Mouse (Mus musculus): ENCODE measurements around the gene Cklf. TPM values are rescaled to one million over a fixed set of nuclear protein-coding genes. Genes with fewer than 3 reads are reported as not detected.

The Cklf gene
- polyA plus RNA-seq (2014; fragmentation: Illumina TruSeq; extraction: RNeasy Lipid Tissue Mini Kit (QIAGEN cat#74804); ENCODE audit: low read depth, low replicate concordance) = 27.2 TPM

DNA sequence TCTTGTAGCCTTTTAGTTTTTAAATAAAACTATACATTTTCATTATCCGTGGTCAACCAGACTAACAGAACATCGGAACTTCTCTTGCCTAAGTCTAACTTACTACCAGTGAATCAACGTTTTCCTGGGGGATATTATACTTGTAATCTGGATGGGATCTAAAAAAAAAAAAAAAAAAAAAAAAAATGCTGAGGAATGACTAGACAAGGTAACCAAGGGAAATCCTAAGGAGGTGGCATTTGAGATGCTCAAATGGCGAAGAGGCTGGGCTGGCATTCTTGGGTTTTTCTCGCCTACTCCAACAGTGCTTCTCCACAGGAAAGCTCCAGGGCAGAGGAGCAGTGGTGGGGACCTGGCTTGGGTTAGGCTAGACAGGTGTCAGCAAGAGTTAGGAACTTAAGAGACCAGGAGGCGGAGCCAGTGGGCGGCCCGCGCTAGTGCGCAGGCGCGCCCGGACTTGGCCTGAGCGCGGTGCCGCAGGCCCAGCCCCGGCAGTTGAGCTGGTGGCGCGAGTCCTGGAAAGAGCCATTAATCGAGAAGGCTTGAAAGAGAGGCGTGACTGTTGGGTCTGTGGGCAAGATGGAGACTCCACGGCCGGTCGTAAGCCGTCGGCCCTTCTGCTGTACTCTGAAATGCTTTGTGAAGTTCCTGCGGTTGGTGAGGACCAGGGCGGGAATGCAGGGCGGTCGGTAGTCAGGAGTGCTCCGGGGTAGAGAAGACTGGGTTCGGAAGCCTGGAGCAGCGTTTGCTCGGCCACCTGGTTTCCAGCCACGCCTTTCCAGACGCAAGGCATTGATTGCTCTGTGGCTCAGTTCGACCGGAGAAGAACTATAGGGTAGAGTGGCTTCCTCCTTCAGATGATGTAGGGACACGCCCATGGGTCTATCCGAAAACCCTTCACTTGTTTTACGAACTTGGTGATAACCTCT is at the start of gene Cklf:
TSS of gene Cklf (plus strand) at position 423 of the 929 bp plus-strand sequence.

DNA sequence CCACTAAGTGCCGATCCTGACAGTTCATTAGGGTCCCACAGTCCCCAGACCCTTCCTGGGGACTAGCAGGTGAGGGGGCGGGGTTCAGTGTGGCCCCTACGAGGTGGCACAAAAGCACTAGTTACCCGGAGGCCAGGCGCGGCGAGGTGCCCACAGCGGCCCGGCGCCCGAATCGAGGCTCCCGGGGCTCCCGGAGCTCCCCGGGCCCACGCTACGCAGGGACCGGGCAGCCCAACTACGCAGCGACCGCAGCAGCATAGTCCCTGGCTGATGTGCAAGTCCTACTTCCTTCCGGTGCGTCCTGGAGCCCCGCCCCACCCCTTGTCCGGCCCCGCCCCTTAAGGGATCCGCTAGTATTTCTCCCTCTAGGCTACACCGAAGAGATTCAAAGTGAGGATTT is 2.4 kb upstream of the Cklf start, which contains the start of gene Tk2:
TSS of gene Tk2 (minus strand) at position 283 of the 400 bp plus-strand sequence.

DNA sequence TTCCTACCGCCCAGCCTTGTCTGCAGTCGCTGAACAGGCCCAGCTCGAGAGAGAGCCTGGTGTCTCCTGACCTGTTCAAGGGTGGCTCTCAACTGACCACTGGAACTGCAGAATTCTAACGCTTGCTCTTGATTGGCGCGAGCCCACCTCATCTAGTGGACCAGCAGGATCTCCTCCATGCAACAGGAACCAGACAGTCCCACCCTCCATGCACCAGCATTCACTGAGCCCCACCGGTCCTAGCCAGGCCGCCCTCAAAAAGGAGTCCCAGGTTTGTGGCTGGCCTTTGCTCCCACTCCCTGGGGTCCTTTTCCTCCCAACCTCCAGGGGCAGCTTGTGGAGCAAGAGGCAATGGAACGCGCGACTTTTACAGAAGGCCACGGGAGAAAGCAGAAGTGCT is 42.4 kb downstream of the Cklf start, which contains the start of gene Cmtm2a:
TSS of gene Cmtm2a (minus strand) at position 101 of the 400 bp plus-strand sequence.

GRCm38 (mm10) chr8:104309441-104310155 is 58.9 kb downstream of the Cklf start, which contains the start of the genes Gm45711 and Cmtm1:
Gm45711 (minus strand) TSS chr8:104310081.
Cmtm1 (minus strand) TSS chr8:104310145.

Other genes starting within 250 kb of the Cklf start
- 67.2 TPM for gene Cdh5, start 149.2 kb upstream of the Cklf start, polyA plus RNA-seq (2014; fragmentation: Illumina TruSeq; extraction: RNeasy Lipid Tissue Mini Kit (QIAGEN cat#74804); ENCODE audit: low read depth, low replicate concordance)
- 0.37 TPM for gene Bean1, start 80.4 kb upstream of the Cklf start, polyA plus RNA-seq (2014; fragmentation: Illumina TruSeq; extraction: RNeasy Lipid Tissue Mini Kit (QIAGEN cat#74804); ENCODE audit: low read depth, low replicate concordance)
- gene Tk2, start 2.3 kb upstream of the Cklf start, polyA plus RNA-seq (2014; fragmentation: Illumina TruSeq; extraction: RNeasy Lipid Tissue Mini Kit (QIAGEN cat#74804); ENCODE audit: low read depth, low replicate concordance) = 36.2 TPM
- gene Cmtm2a, start 42.3 kb downstream of the Cklf start, polyA plus RNA-seq (2014; fragmentation: Illumina TruSeq; extraction: RNeasy Lipid Tissue Mini Kit (QIAGEN cat#74804); ENCODE audit: low read depth, low replicate concordance) = 18.3 TPM
- 1.7 TPM for gene Gm45711, start 59.2 kb downstream of the Cklf start, polyA plus RNA-seq (2014; fragmentation: Illumina TruSeq; extraction: RNeasy Lipid Tissue Mini Kit (QIAGEN cat#74804); ENCODE audit: low read depth, low replicate concordance)
- gene Cmtm1, start 59.3 kb downstream of the Cklf start, polyA plus RNA-seq (2014; fragmentation: Illumina TruSeq; extraction: RNeasy Lipid Tissue Mini Kit (QIAGEN cat#74804); ENCODE audit: low read depth, low replicate concordance) = not detected
- not detected for gene Gm11020, start 70.7 kb downstream of the Cklf start, polyA plus RNA-seq (2014; fragmentation: Illumina TruSeq; extraction: RNeasy Lipid Tissue Mini Kit (QIAGEN cat#74804); ENCODE audit: low read depth, low replicate concordance)
- 10.0 TPM for gene Cmtm2b, start 71.4 kb downstream of the Cklf start, polyA plus RNA-seq (2014; fragmentation: Illumina TruSeq; extraction: RNeasy Lipid Tissue Mini Kit (QIAGEN cat#74804); ENCODE audit: low read depth, low replicate concordance)
- gene Cmtm3, start 88.5 kb downstream of the Cklf start, polyA plus RNA-seq (2014; fragmentation: Illumina TruSeq; extraction: RNeasy Lipid Tissue Mini Kit (QIAGEN cat#74804); ENCODE audit: low read depth, low replicate concordance) = 41.5 TPM
- 36.8 TPM for gene Cmtm4, start 144.9 kb downstream of the Cklf start, polyA plus RNA-seq (2014; fragmentation: Illumina TruSeq; extraction: RNeasy Lipid Tissue Mini Kit (QIAGEN cat#74804); ENCODE audit: low read depth, low replicate concordance)
- 51.8 TPM for gene Dync1li2, start 192.2 kb downstream of the Cklf start, polyA plus RNA-seq (2014; fragmentation: Illumina TruSeq; extraction: RNeasy Lipid Tissue Mini Kit (QIAGEN cat#74804); ENCODE audit: low read depth, low replicate concordance)